Mouse (Mus musculus) macrophage (primary cell): Measurements from ENCODE around the gene Ubald2. TPM values are rescaled to one million over a fixed set of nuclear protein-coding genes. Genes with fewer than 3 reads are reported as not detected.
A peak's percentile ranks its signal among the peaks of the same experiment; 100 is the strongest.

Experiments used
- H3K27ac ChIP-seq: fragments of 350-480 bp; formaldehyde crosslinking; 2 replicates; pipeline ENCODE4 v1.9.0; 2021
- H3K36me3 ChIP-seq: fragments of 350-480 bp; formaldehyde crosslinking; 2 replicates; pipeline ENCODE4 v1.9.0; 2021; ENCODE audit errors: inconsistent target
- H3K4me3 ChIP-seq: fragments of 350-480 bp; formaldehyde crosslinking; 2 replicates; pipeline ENCODE4 v1.9.0; 2021; ENCODE audit errors: inconsistent target
- H3K79me2 ChIP-seq: fragments of 350-480 bp; formaldehyde crosslinking; 2 replicates; pipeline ENCODE4 v1.9.0; 2021; ENCODE audit errors: inconsistent target
- WGBS: methylation state at CpG from one replicate; pipeline ENCODE4 v1.1.7; 2026; ENCODE audit warnings: inconsistent platforms; ENCODE audit not compliant: missing documents; 5-methylcytosine and 5-hydroxymethylcytosine counted together
- polyA plus RNA-seq: library from polyadenylated mRNA; stranded (reverse); fragments of 250-400 nt; gene quantifications from 3 replicates; pipeline ENCODE4 v1.2.4, GENCODE M21; 2018; ENCODE audit warnings: inconsistent platforms

Gene Ubald2
- polyA plus RNA-seq, 1 experiment from 2014 or later, result 18.0 TPM

- Histone ChIP-seq H3K79me2 (peaks cover 26% of the 10 kb centered on the region), H3K36me3 (no peaks in the 10 kb centered on the region), H3K27ac (peak overlapping the region; percentile 98), H3K4me3 (peak overlapping the region; percentile 54)
- 22% methylated on average over 7 of the region's 12 CpGs for WGBS
These were observed 1.3 kb downstream of the Ubald2 start for GRCm38 (mm10) chr11:116434967-116435752.

- Histone ChIP-seq H3K27ac (peak overlapping the region; percentile 98), H3K36me3 (no peaks in the 10 kb centered on the region), H3K79me2 (peaks cover 26% of the 10 kb centered on the region), H3K4me3 (peak overlapping the region; percentile 54; the same call in 1 of the 2 replicates)
- 24% methylated on average over 5 of the region's 5 CpGs for WGBS
These were observed 2.3 kb downstream of the Ubald2 start for GRCm38 (mm10) chr11:116435992-116436724.

DNA sequence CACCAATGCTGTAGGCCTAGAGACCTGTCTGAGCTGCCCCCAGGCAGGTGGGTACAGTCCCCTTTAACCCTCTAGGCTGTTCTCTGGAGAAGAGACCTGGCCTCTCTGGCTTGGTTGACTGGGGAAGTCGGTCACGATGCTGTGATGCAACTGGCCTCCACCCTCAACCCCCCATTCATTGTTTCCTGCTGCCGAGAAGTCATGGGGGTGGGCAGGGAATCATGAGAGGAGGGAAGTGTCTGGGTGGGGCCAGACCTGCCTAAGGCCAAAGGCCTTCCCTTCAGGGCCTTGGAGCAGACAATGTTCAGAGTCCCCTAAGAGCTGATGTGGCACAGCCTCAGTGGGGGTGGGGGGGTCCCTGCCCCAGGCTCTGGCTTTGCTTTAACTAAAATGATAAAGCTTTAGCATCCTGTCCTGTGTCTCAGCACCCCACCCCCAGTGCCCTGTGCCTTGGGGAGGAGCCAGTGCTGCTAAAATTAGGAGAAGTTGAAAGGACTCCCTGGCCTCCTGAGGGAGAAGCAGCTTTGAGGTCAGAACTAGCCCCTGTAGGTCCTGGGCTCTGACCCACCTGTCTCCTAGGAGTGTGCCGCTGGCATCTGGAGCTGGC is 2.9 kb downstream of the Ubald2 start:
- Histone ChIP-seq H3K4me3 (peak overlapping the region; percentile 15), H3K27ac (peak overlapping the region; percentile 98), H3K36me3 (no peaks in the 10 kb centered on the region), H3K79me2 (peaks cover 26% of the 10 kb centered on the region)
- WGBS, result 10% methylated on average over 4 of the region's 4 CpGs

DNA sequence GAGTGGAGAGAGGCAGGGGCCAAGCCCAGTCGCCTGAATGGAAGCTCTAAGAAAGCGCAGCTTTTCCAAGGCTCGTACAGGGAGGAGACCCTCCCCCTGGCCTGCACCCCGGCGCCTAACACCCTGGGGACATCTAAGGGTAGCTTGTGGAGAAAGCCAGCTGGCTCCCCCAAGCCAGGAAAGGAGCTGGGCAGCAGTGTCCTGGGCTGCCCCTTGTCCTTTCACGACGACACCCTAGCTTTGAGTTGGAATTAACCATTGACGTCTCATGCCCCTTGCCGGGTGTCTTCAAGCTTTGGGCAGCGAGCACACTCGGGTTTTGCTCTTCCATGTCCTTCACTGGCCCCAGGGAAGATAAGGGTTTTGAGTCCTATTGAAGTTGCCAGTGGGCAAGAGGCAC is 3.6 kb downstream of the Ubald2 start:
- H3K36me3 ChIP-seq, result no peaks in the 10 kb centered on the region
- peaks cover 26% of the 10 kb centered on the region for H3K79me2 ChIP-seq
- H3K4me3 ChIP-seq, result peak overlapping the region; percentile 15
- peak overlapping the region; percentile 98 for H3K27ac ChIP-seq
- 88% methylated on average over 7 of the region's 11 CpGs for WGBS

- 69% methylated on average over 19 of the region's 19 CpGs for WGBS
- no peak overlapping the region for H3K4me3 ChIP-seq
- peaks cover 26% of the 10 kb centered on the region for H3K79me2 ChIP-seq
- H3K27ac ChIP-seq, result no peak overlapping the region
- no peaks in the 10 kb centered on the region for H3K36me3 ChIP-seq
These were observed 5.7 kb downstream of the Ubald2 start for GRCm38 (mm10) chr11:116439269-116440240.

GRCm38 (mm10) chr11:116440408-116441068 is 6.6 kb downstream of the Ubald2 start:
- Histone ChIP-seq H3K27ac (no peak overlapping the region), H3K36me3 (no peaks in the 10 kb centered on the region), H3K79me2 (peaks cover 16% of the 10 kb centered on the region), H3K4me3 (no peak overlapping the region)
- 79% methylated on average over 7 of the region's 7 CpGs for WGBS

DNA sequence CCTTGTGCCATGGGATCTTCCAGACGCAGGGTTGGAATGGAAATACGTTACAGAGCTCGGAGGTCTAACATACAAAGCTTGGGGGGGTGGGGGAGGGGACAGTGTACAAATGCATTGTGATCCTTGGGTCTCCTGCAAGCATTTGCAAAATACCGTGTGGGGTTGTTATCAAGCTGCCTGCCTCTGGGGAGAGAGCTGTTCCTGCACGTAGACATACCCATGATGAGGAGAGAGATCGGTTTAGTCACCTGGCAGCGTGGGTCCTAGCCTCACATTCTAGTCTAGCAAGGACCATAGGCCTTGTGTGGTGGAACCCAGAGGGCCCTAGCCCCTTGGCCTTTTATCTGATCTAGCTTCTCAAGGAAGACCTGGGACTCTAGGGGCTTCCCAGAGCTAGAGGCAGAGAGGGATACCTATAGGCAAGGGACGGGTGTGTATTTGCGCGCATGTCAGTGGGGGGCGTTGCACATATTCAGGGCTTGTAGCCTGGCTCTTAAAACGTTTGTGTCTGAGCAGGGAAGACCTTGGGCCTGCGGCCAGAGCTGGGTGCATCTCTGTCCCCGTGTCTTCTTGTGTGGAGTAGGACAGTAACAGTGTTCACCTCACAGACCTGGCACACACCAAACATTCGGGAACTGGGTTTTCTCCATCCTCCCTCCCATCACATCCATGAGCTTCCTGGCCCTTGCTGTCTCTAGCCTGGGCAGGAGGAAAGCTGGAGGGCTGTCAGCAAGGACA is 8.4 kb downstream of the Ubald2 start:
- Histone ChIP-seq H3K36me3 (no peaks in the 10 kb centered on the region), H3K79me2 (peaks cover 6% of the 10 kb centered on the region), H3K27ac (no peak overlapping the region), H3K4me3 (no peak overlapping the region)
- WGBS, result 92% methylated on average over 15 of the region's 15 CpGs

DNA sequence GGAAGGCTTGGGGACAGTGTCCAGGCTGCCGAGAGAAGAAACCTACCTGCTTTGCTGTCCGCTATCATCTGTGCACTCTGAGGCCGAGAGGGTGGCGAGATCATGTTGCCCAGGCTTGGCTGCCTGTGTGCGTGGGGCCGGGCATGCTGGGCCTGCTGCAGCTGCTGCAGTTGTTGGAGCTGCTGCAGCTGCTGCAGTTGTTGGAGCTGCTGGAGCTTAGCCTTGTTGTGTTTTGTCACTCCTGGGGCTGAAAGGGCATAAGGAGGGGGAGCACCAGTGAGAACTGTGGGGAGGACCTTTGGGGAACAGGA is 8.9 kb downstream of the Ubald2 start:
- H3K4me3 ChIP-seq, result no peak overlapping the region
- no peaks in the 10 kb centered on the region for H3K36me3 ChIP-seq
- no peak overlapping the region for H3K27ac ChIP-seq
- WGBS, result 94% methylated on average over 6 of the region's 6 CpGs
- peaks cover 1% of the 10 kb centered on the region for H3K79me2 ChIP-seq

DNA sequence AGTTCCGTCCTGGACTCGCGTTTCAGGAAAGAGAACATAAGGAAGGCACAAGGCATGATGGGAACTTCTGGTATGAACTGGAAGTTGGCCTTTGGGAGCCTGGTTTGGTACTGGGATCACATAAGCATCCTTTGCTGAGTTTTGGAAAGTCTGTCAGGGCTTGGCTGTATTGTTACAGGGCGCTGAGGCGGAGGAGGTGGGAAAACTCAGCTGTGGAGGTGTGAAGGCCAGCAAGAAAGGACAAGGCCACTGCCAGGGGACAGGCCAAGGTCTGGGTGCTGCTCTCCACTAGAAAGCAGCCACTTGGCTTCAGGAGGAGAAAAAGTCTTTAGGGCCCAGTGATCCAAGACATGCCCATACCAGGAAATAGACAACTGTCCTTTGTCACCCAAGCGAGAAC is 9.4 kb downstream of the Ubald2 start:
- Histone ChIP-seq H3K36me3 (no peaks in the 10 kb centered on the region), H3K79me2 (no peaks in the 10 kb centered on the region), H3K27ac (no peak overlapping the region), H3K4me3 (no peak overlapping the region)
- 98% methylated on average over 6 of the region's 6 CpGs for WGBS

DNA sequence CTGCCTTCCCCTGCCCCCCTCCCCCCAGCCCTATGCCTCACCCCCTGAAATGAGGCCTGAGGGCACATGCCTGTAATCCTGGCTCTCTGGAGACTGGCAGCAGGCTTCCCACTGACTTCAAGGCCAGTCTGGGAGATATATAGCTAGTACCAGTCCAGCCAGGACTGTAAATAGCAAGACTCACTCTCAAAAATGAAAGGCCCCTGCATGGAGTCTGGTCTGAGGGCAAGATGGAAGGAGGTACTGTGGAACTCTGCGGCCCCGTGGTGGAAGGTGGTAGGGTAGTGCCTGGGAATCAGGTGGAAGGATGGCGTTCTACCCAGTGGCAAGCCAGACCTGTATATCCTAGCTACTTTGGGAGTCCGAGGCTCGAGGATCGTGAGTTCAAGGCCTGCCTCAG is 10.0 kb downstream of the Ubald2 start:
- 100% methylated on average over 6 of the region's 6 CpGs for WGBS
- Histone ChIP-seq H3K79me2 (no peaks in the 10 kb centered on the region), H3K4me3 (no peak overlapping the region), H3K36me3 (no peaks in the 10 kb centered on the region), H3K27ac (no peak overlapping the region)

GRCm38 (mm10) chr11:116445596-116446307 is 11.9 kb downstream of the Ubald2 start:
- 58% methylated on average over 16 of the region's 16 CpGs for WGBS
- no peaks in the 10 kb centered on the region for H3K36me3 ChIP-seq
- no peaks in the 10 kb centered on the region for H3K79me2 ChIP-seq
- H3K27ac ChIP-seq, result no peak overlapping the region
- no peak overlapping the region for H3K4me3 ChIP-seq

GRCm38 (mm10) chr11:116446308-116446887 is 12.5 kb downstream of the Ubald2 start:
- Histone ChIP-seq H3K79me2 (no peaks in the 10 kb centered on the region), H3K27ac (no peak overlapping the region), H3K4me3 (no peak overlapping the region), H3K36me3 (no peaks in the 10 kb centered on the region)
- 32% methylated on average over 16 of the region's 19 CpGs for WGBS
